Mouse (Mus musculus) MEL (cell line): Measurements from ENCODE around the gene Sapcd1.

ENCODE experiments used
- CHD1 ChIP-seq: IDR thresholded peaks from 2 replicates; pipeline ENCODE4 v1.6.1; 2012; ENCODE audit warnings: low read depth, mild to moderate bottlenecking, inconsistent platforms, low read length, improper control_type of control experiment
- EP300 ChIP-seq, 2 experiments: IDR thresholded peaks; 2 replicates each; pipeline ENCODE4 v1.6.1; 2011; ENCODE audit warnings: improper control_type of control experiment in 2 of 2, low read length in 2 of 2, low read depth in 1 of 2, mild to moderate bottlenecking in 1 of 2
- GABPA ChIP-seq: IDR thresholded peaks from 2 replicates; pipeline ENCODE4 v1.6.1; 2012; ENCODE audit warnings: low read depth, mild to moderate bottlenecking, inconsistent platforms, low read length, improper control_type of control experiment, moderate library complexity
- MYB ChIP-seq: IDR thresholded peaks from 2 replicates; pipeline ENCODE4 v1.6.1; 2011; ENCODE audit warnings: mild to moderate bottlenecking, low read depth, low read length, improper control_type of control experiment
- RCOR1 ChIP-seq: IDR thresholded peaks from 2 replicates; pipeline ENCODE4 v1.6.1; 2012; ENCODE audit warnings: low read depth, mild to moderate bottlenecking, inconsistent platforms, low read length, improper control_type of control experiment
- TAL1 ChIP-seq: IDR thresholded peaks from 2 replicates; pipeline ENCODE4 v1.6.1; 2012; ENCODE audit warnings: mild to moderate bottlenecking, inconsistent platforms, low read length, moderate library complexity, mixed read lengths

GRCm38 (mm10) chr17:35070556-35071229 lies 42.9 kb upstream of the Sapcd1 start:
- TF ChIP-seq GABPA (no peak), EP300 (IDR thresholded peaks at IDR 0.05; ENCODE audit: low read depth in 1 of 2, low read length in 2 of 2) (no peak), TAL1 (no peak), CHD1 (no peak), MYB (0 out of 2 replicates have a peak, but pooled peaks have one; percentile 8), RCOR1 (no peak)
